In genomic region chr1:185080118-185080517, GRCm38 (mm10) we compare ENCODE assay signal across 25 mouse cellular contexts.
DNase-seq lines count a peak whose midpoint lies in the region; ATAC-seq and TF ChIP-seq lines count a peak whose summit lies in the region.
"Had no signal": no experiment of that assay in that cellular context is flagged by ENCODE, and none has a peak within 500 bp of the region (broad histone marks: within the 10 kb centered on the region; RNA-seq: fewer than 3 reads in every experiment).

No protein-coding gene starts in this region.

- no peaks in the 10 kb centered on the region; the same call in 1 of the 2 replicates for H3K4me1 ChIP-seq in forebrain, embryonic 11.5 days (replicated peaks; ENCODE audit: control insufficient read depth, insufficient read depth, low read length)
- H3K4me1 ChIP-seq in forebrain, embryonic 13.5 days, result peaks cover 11% of the 10 kb centered on the region
- peaks cover 15% of the 10 kb centered on the region for H3K4me1 ChIP-seq in neural tube, embryonic 13.5 days (replicated peaks)
- H3K4me1 ChIP-seq in midbrain, embryonic 12.5 days, result peaks cover 19% of the 10 kb centered on the region
- H3K4me1 ChIP-seq in cerebellum, adult 2 months (ENCODE audit: control insufficient read depth, insufficient read depth, low read length), result no peaks in the 10 kb centered on the region
- H3K4me1 ChIP-seq in lung, postnatal 0 days (ENCODE audit: insufficient read depth, low read depth, low read length), result no peaks in the 10 kb centered on the region
- H3K4me1 ChIP-seq: intestine, embryonic 15.5 days; limb, embryonic 12.5 days; liver, embryonic 12.5 days had no signal

- no peaks in the 10 kb centered on the region for H3K36me3 ChIP-seq in forebrain, embryonic 11.5 days (ENCODE audit: control insufficient read depth, insufficient read depth, low read length)
- H3K36me3 ChIP-seq in forebrain, embryonic 13.5 days (ENCODE audit: poor library complexity, severe bottlenecking), result no peaks in the 10 kb centered on the region
- H3K36me3 ChIP-seq in neural tube, embryonic 13.5 days, result no peaks in the 10 kb centered on the region
- no peaks in the 10 kb centered on the region for H3K36me3 ChIP-seq in midbrain, embryonic 12.5 days
- no peaks in the 10 kb centered on the region for H3K36me3 ChIP-seq in lung, postnatal 0 days (ENCODE audit: insufficient read depth, low read length)
- H3K36me3 ChIP-seq: embryonic facial prominence, embryonic 10.5 days; intestine, embryonic 15.5 days; limb, embryonic 12.5 days; liver, embryonic 12.5 days; neural tube, embryonic 12.5 days had no signal

- H3K9me3 ChIP-seq in forebrain, embryonic 11.5 days (ENCODE audit: control insufficient read depth, low read length), result no peaks in the 10 kb centered on the region
- no peaks in the 10 kb centered on the region for H3K9me3 ChIP-seq in forebrain, embryonic 13.5 days (replicated peaks)
- H3K9me3 ChIP-seq in neural tube, embryonic 13.5 days, result 0 out of 2 replicates have a peak, but pooled peaks cover 7% of the 10 kb centered on the region
- no peaks in the 10 kb centered on the region for H3K9me3 ChIP-seq in midbrain, embryonic 12.5 days
- H3K9me3 ChIP-seq in lung, postnatal 0 days (ENCODE audit: low read length), result no peaks in the 10 kb centered on the region
- H3K9me3 ChIP-seq: embryonic facial prominence, embryonic 10.5 days; intestine, embryonic 15.5 days; limb, embryonic 12.5 days; neural tube, embryonic 12.5 days had no signal

- H3K9ac ChIP-seq in forebrain, embryonic 11.5 days (ENCODE audit: low read length), result no peak overlapping the region
- H3K9ac ChIP-seq in forebrain, embryonic 13.5 days, result no peak overlapping the region
- no peak overlapping the region for H3K9ac ChIP-seq in neural tube, embryonic 13.5 days
- no peak overlapping the region for H3K9ac ChIP-seq in midbrain, embryonic 12.5 days (replicated peaks)
- no peak overlapping the region for H3K9ac ChIP-seq in lung, postnatal 0 days (replicated peaks; ENCODE audit: low read depth)
- H3K9ac ChIP-seq: intestine, embryonic 15.5 days; limb, embryonic 12.5 days; liver, embryonic 12.5 days; lung, embryonic 14.5 days; neural tube, embryonic 12.5 days had no signal

- TF ChIP-seq CTCF in cerebellum, adult 2 months (IDR thresholded peaks at IDR 0.05; ENCODE audit: borderline replicate concordance, insufficient read depth, low read depth, low read length), result no peak
- no peak for TF ChIP-seq CTCF in lung, postnatal 0 days (IDR thresholded peaks at IDR 0.05)

- H3K27ac ChIP-seq in forebrain, embryonic 11.5 days (ENCODE audit: low read depth, low read length), result peak overlapping the region; percentile 47
- no peak overlapping the region for H3K27ac ChIP-seq in forebrain, embryonic 13.5 days
- peak overlapping the region; percentile 49; the same call in 1 of the 2 replicates for H3K27ac ChIP-seq in neural tube, embryonic 13.5 days (replicated peaks)
- peak overlapping the region; percentile 35 for H3K27ac ChIP-seq in midbrain, embryonic 12.5 days (replicated peaks)
- H3K27ac ChIP-seq in cerebellum, adult 2 months (ENCODE audit: insufficient read depth, low read length), result no peak overlapping the region
- no peak overlapping the region for H3K27ac ChIP-seq in lung, postnatal 0 days (ENCODE audit: low read length)
- H3K27ac ChIP-seq: embryonic facial prominence, embryonic 10.5 days; intestine, embryonic 15.5 days; limb, embryonic 12.5 days; liver, embryonic 12.5 days; neural tube, embryonic 12.5 days had no signal

- DNase-seq in forebrain, embryonic 11.5 days (ENCODE audit: low spot score), result no peak
- no peak for DNase-seq in neural tube, embryonic 10.5 days (ENCODE audit: extremely low spot score, low spot score)
- DNase-seq in cerebellum, adult 2 months, result no peak
- DNase-seq in lung, postnatal 0 days (ENCODE audit: low spot score), result no peak
- DNase-seq: adrenal gland, postnatal 36 days; cerebellum, adult 18-20 months; cerebellum, postnatal 36 days; gastrocnemius, postnatal 10 days; heart, adult 18-20 months; heart, postnatal 36 days; kidney, adult 9 months; kidney, postnatal 25 days; lung, embryonic 14.5 days; lung, postnatal 4 days; right cerebral cortex, postnatal 14 days; spleen, adult 18-20 months; thymus, postnatal 25 days had no signal

- no peak overlapping the region for H3K4me2 ChIP-seq in forebrain, embryonic 11.5 days (ENCODE audit: low read depth, low read length, severe bottlenecking)
- no peak overlapping the region for H3K4me2 ChIP-seq in forebrain, embryonic 13.5 days
- H3K4me2 ChIP-seq in neural tube, embryonic 13.5 days, result no peak overlapping the region
- H3K4me2 ChIP-seq in midbrain, embryonic 12.5 days (replicated peaks), result no peak overlapping the region
- H3K4me2 ChIP-seq in lung, postnatal 0 days (replicated peaks; ENCODE audit: low read depth, low read length), result no peak overlapping the region
- H3K4me2 ChIP-seq: intestine, embryonic 15.5 days; limb, embryonic 12.5 days; liver, embryonic 12.5 days; lung, embryonic 14.5 days; neural tube, embryonic 12.5 days had no signal

- TF ChIP-seq EP300 in lung, postnatal 0 days (IDR thresholded peaks at IDR 0.05), result no peak

- 30% methylated on average over 3 of the region's 3 CpGs for WGBS in forebrain, embryonic 11.5 days
- 24% methylated on average over 3 of the region's 3 CpGs for WGBS in forebrain, embryonic 13.5 days
- 22% methylated on average over 3 of the region's 3 CpGs for WGBS in neural tube, embryonic 13.5 days
- 19% methylated on average over 3 of the region's 3 CpGs for WGBS in midbrain, embryonic 12.5 days
- WGBS in cerebellum, adult 2 months, result 41% methylated on average over 3 of the region's 3 CpGs
- WGBS in lung, postnatal 0 days, result 39% methylated on average over 3 of the region's 3 CpGs

- H3K4me3 ChIP-seq in forebrain, embryonic 11.5 days (ENCODE audit: low read depth, low read length), result no peak overlapping the region
- no peak overlapping the region for H3K4me3 ChIP-seq in forebrain, embryonic 13.5 days
- no peak overlapping the region for H3K4me3 ChIP-seq in neural tube, embryonic 13.5 days
- no peak overlapping the region for H3K4me3 ChIP-seq in midbrain, embryonic 12.5 days
- no peak overlapping the region for H3K4me3 ChIP-seq in cerebellum, adult 2 months (replicated peaks; ENCODE audit: insufficient read depth, low read depth, low read length)
- H3K4me3 ChIP-seq in lung, postnatal 0 days (ENCODE audit: low read depth, low read length), result no peak overlapping the region
- H3K4me3 ChIP-seq: embryonic facial prominence, embryonic 10.5 days; intestine, embryonic 15.5 days; limb, embryonic 12.5 days; liver, embryonic 12.5 days; neural tube, embryonic 12.5 days had no signal

- peak; percentile 55 for ATAC-seq in forebrain, embryonic 11.5 days (replicated peaks; ENCODE audit: low FRiP score)
- ATAC-seq in forebrain, embryonic 13.5 days, result no peak
- ATAC-seq in neural tube, embryonic 13.5 days (ENCODE audit: low read depth), result no peak
- no peak for ATAC-seq in midbrain, embryonic 12.5 days (ENCODE audit: low FRiP score, low read depth)
- ATAC-seq in lung, postnatal 0 days, result no peak
- ATAC-seq: intestine, embryonic 15.5 days; liver, embryonic 12.5 days had no signal

- TF ChIP-seq POLR2A in cerebellum, adult 2 months (IDR thresholded peaks at IDR 0.05; ENCODE audit: borderline replicate concordance, insufficient read depth, low read length), result no peak

- no peaks in the 10 kb centered on the region for H3K27me3 ChIP-seq in forebrain, embryonic 11.5 days (ENCODE audit: control insufficient read depth, insufficient read depth, low read length)
- H3K27me3 ChIP-seq in forebrain, embryonic 13.5 days, result no peaks in the 10 kb centered on the region
- no peaks in the 10 kb centered on the region for H3K27me3 ChIP-seq in neural tube, embryonic 13.5 days
- no peaks in the 10 kb centered on the region for H3K27me3 ChIP-seq in midbrain, embryonic 12.5 days
- no peaks in the 10 kb centered on the region; the same call in 1 of the 2 replicates for H3K27me3 ChIP-seq in cerebellum, adult 2 months (ENCODE audit: control insufficient read depth, insufficient read depth, low read length)
- H3K27me3 ChIP-seq in lung, postnatal 0 days (replicated peaks; ENCODE audit: insufficient read depth, low read length), result no peaks in the 10 kb centered on the region
- H3K27me3 ChIP-seq: intestine, embryonic 15.5 days; limb, embryonic 12.5 days; liver, embryonic 12.5 days; neural tube, embryonic 12.5 days had no signal

Comparison
In these comparisons a context has a peak if more than half of its experiments do, and no peak if none do; other contexts are left out.
1. H3K27ac ChIP-seq: peak in forebrain, embryonic 11.5 days (single experiment), neural tube, embryonic 13.5 days (single experiment) and midbrain, embryonic 12.5 days (single experiment); none in forebrain, embryonic 13.5 days (single experiment), cerebellum, adult 2 months (single experiment) and lung, postnatal 0 days (single experiment).